In the genomic region with DNA sequence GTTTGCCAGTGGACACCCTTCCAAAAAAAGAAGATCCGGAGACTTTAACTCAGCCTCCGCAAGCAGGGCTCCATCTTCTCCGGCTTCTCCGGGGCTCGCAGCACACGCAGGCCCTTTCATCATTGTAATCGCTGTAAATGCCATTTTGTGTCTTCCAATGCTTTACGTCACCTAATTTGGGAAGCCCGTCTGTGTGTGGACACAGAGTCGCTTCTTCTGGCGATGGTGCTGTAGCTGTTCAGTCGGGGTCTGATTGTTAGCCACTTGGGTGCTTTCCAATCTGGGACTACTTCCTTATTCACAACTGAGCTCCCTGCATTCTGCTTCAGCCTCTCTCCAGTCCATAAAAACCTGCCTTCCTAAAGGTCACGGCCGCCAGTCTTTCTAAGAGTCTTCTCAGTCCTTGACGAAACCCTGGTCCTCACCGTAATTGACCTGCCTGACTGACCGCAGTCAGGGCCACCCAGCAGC, we compare ENCODE assay signal across 11 mouse cellular contexts. TPM values are rescaled to one million over a fixed set of nuclear protein-coding genes. Genes with fewer than 3 reads are reported as not detected.
A peak's percentile ranks its signal among the peaks of the same experiment; 100 is the strongest.
DNase-seq lines count a peak whose midpoint lies in the region; ATAC-seq and TF ChIP-seq lines count a peak whose summit lies in the region.
"Had no signal": no experiment of that assay in that cellular context is flagged by ENCODE, and none has a peak within 500 bp of the region (broad histone marks: within the 10 kb centered on the region; RNA-seq: fewer than 3 reads in every experiment).

No protein-coding gene starts in this region.

- peak; percentile 29 for DNase-seq in forebrain, embryonic 14.5 days (ENCODE audit: low spot score)
- DNase-seq in layer of hippocampus, adult 8-10 months (ENCODE audit: low spot score in 2 of 2) = peak; percentile 26 to 27
- DNase-seq in ovary, postnatal 36 days (ENCODE audit: low spot score) = no peak
- DNase-seq in urinary bladder, adult 18-20 months (ENCODE audit: low spot score in 2 of 2) = no peak
- DNase-seq: heart, postnatal 4 days had no signal

- H3K4me1 ChIP-seq in forebrain, embryonic 14.5 days (ENCODE audit: control insufficient read depth, insufficient read depth, low read length) = no peaks in the 10 kb centered on the region
- no peaks in the 10 kb centered on the region for H3K4me1 ChIP-seq in forebrain, embryonic 13.5 days
- no peaks in the 10 kb centered on the region for H3K4me1 ChIP-seq in midbrain, embryonic 16.5 days (ENCODE audit: control insufficient read depth, insufficient read depth, low read length)
- no peaks in the 10 kb centered on the region for H3K4me1 ChIP-seq in midbrain, embryonic 15.5 days
- H3K4me1 ChIP-seq in small intestine, adult 2 months (ENCODE audit: control insufficient read depth, insufficient read depth, insufficient read length, low read length) = peaks cover 2% of the 10 kb centered on the region

- TF ChIP-seq POLR2A in small intestine, adult 2 months (IDR thresholded peaks at IDR 0.05; ENCODE audit: low read depth, low read length) = no peak

- H3K27me3 ChIP-seq in forebrain, embryonic 14.5 days (replicated peaks; ENCODE audit: control insufficient read depth, insufficient read depth, low read length) = no peaks in the 10 kb centered on the region
- no peaks in the 10 kb centered on the region for H3K27me3 ChIP-seq in forebrain, embryonic 13.5 days
- no peaks in the 10 kb centered on the region for H3K27me3 ChIP-seq in midbrain, embryonic 16.5 days (ENCODE audit: control insufficient read depth, insufficient read depth, low read depth, low read length)
- H3K27me3 ChIP-seq in midbrain, embryonic 15.5 days (replicated peaks) = no peaks in the 10 kb centered on the region
- no peaks in the 10 kb centered on the region for H3K27me3 ChIP-seq in small intestine, adult 2 months (ENCODE audit: control insufficient read depth, insufficient read depth, low read length)

- no peak overlapping the region for H3K4me2 ChIP-seq in forebrain, embryonic 14.5 days (ENCODE audit: low read length)
- no peak overlapping the region for H3K4me2 ChIP-seq in forebrain, embryonic 13.5 days
- H3K4me2 ChIP-seq in midbrain, embryonic 16.5 days (ENCODE audit: low read length) = no peak overlapping the region
- H3K4me2 ChIP-seq in midbrain, embryonic 15.5 days = no peak overlapping the region

- H3K9ac ChIP-seq in forebrain, embryonic 14.5 days (ENCODE audit: low read length) = no peak overlapping the region
- H3K9ac ChIP-seq in forebrain, embryonic 13.5 days = no peak overlapping the region
- H3K9ac ChIP-seq in midbrain, embryonic 16.5 days (ENCODE audit: low read depth, low read length) = no peak overlapping the region
- no peak overlapping the region for H3K9ac ChIP-seq in midbrain, embryonic 15.5 days

- ATAC-seq in forebrain, embryonic 14.5 days = no peak
- no peak for ATAC-seq in forebrain, embryonic 13.5 days
- 0 out of 2 replicates have a peak, but pooled peaks have one; percentile 36 for ATAC-seq in midbrain, embryonic 16.5 days
- ATAC-seq in midbrain, embryonic 15.5 days (replicated peaks) = no peak

- no peak overlapping the region for H3K4me3 ChIP-seq in forebrain, embryonic 14.5 days (ENCODE audit: low read depth, low read length)
- no peak overlapping the region for H3K4me3 ChIP-seq in forebrain, embryonic 13.5 days
- H3K4me3 ChIP-seq in midbrain, embryonic 16.5 days (ENCODE audit: low read depth, low read length) = no peak overlapping the region
- no peak overlapping the region for H3K4me3 ChIP-seq in midbrain, embryonic 15.5 days
- H3K4me3 ChIP-seq in small intestine, adult 2 months (ENCODE audit: low read depth, low read length) = peak overlapping the region; percentile 21; the same call in 1 of the 2 replicates
- H3K4me3 ChIP-seq: limb, embryonic 10.5 days; midbrain, embryonic 10.5 days had no signal

- WGBS in forebrain, embryonic 14.5 days = 70% methylated on average over 17 of the region's 17 CpGs
- WGBS in forebrain, embryonic 13.5 days = 81% methylated on average over 17 of the region's 17 CpGs
- WGBS in midbrain, embryonic 16.5 days = 81% methylated on average over 17 of the region's 17 CpGs
- WGBS in midbrain, embryonic 15.5 days = 68% methylated on average over 17 of the region's 17 CpGs
- WGBS in small intestine, adult 2 months = 79% methylated on average over 17 of the region's 17 CpGs

- H3K36me3 ChIP-seq in forebrain, embryonic 14.5 days (ENCODE audit: control insufficient read depth, insufficient read depth, low read length) = no peaks in the 10 kb centered on the region
- no peaks in the 10 kb centered on the region for H3K36me3 ChIP-seq in forebrain, embryonic 13.5 days (ENCODE audit: poor library complexity, severe bottlenecking)
- no peaks in the 10 kb centered on the region for H3K36me3 ChIP-seq in midbrain, embryonic 16.5 days (ENCODE audit: control insufficient read depth, insufficient read depth, low read length)
- no peaks in the 10 kb centered on the region for H3K36me3 ChIP-seq in midbrain, embryonic 15.5 days (replicated peaks)
- no peaks in the 10 kb centered on the region for H3K36me3 ChIP-seq in small intestine, adult 2 months (ENCODE audit: control insufficient read depth, insufficient read depth, low read length)
- H3K36me3 ChIP-seq: limb, embryonic 10.5 days; midbrain, embryonic 10.5 days had no signal

- no peak overlapping the region for H3K27ac ChIP-seq in forebrain, embryonic 14.5 days (ENCODE audit: low read depth, low read length)
- H3K27ac ChIP-seq in forebrain, embryonic 13.5 days = no peak overlapping the region
- no peak overlapping the region for H3K27ac ChIP-seq in midbrain, embryonic 16.5 days (ENCODE audit: low read length)
- no peak overlapping the region for H3K27ac ChIP-seq in midbrain, embryonic 15.5 days
- H3K27ac ChIP-seq in small intestine, adult 2 months (ENCODE audit: insufficient read depth, low read depth, low read length) = no peak overlapping the region
- H3K27ac ChIP-seq: limb, embryonic 10.5 days; midbrain, embryonic 10.5 days had no signal

- no peaks in the 10 kb centered on the region for H3K9me3 ChIP-seq in forebrain, embryonic 14.5 days (replicated peaks; ENCODE audit: control insufficient read depth, low read length)
- no peaks in the 10 kb centered on the region for H3K9me3 ChIP-seq in forebrain, embryonic 13.5 days (replicated peaks)
- no peaks in the 10 kb centered on the region for H3K9me3 ChIP-seq in midbrain, embryonic 16.5 days (replicated peaks; ENCODE audit: control insufficient read depth, low read length, poor library complexity, severe bottlenecking)
- H3K9me3 ChIP-seq in midbrain, embryonic 15.5 days = no peaks in the 10 kb centered on the region
- H3K9me3 ChIP-seq: limb, embryonic 10.5 days; midbrain, embryonic 10.5 days had no signal

- no peak for TF ChIP-seq CTCF in small intestine, adult 2 months (IDR thresholded peaks at IDR 0.05; ENCODE audit: extremely low read depth, insufficient read length, insufficient replicate concordance, low read depth, low read length)

RNA-seq across cellular contexts. Expression of a gene that starts 41.0 kb away (rescaled TPM):
- 60.6 and 67.2 TPM in 2 replicates for polyA plus RNA-seq in forebrain, embryonic 14.5 days (2014; fragmentation: Nextera tagmentation; extraction: Ambion mirVana)
- 67.6 and 75.8 TPM in 2 replicates for polyA plus RNA-seq in forebrain, embryonic 13.5 days (2015; fragmentation: Nextera tagmentation; extraction: Ambion mirVana)
- 58.4 and 61.4 TPM in 2 replicates for polyA plus RNA-seq in midbrain, embryonic 16.5 days (2015; fragmentation: Nextera tagmentation; extraction: Ambion mirVana)
- 74.0 and 87.8 TPM in 2 replicates for polyA plus RNA-seq in midbrain, embryonic 15.5 days (2015; fragmentation: Nextera tagmentation; extraction: Ambion mirVana)
- 10 to 100 TPM; 38.4 to 45.2 (median 38.8) TPM for total RNA-seq in layer of hippocampus, adult 8-10 months (2022)
- 49.9 and 54.9 TPM in 2 replicates for polyA plus RNA-seq in small intestine, adult 2 months (2012; rRNA removed)

RNA-seq across cellular contexts. Expression of a gene that starts 43.8 kb away (rescaled TPM):
- 24.0 and 25.9 TPM in 2 replicates for polyA plus RNA-seq in forebrain, embryonic 14.5 days (2014; fragmentation: Nextera tagmentation; extraction: Ambion mirVana)
- polyA plus RNA-seq in forebrain, embryonic 13.5 days (2015; fragmentation: Nextera tagmentation; extraction: Ambion mirVana) = 26.5 and 31.0 TPM in 2 replicates
- 19.8 and 20.8 TPM in 2 replicates for polyA plus RNA-seq in midbrain, embryonic 16.5 days (2015; fragmentation: Nextera tagmentation; extraction: Ambion mirVana)
- polyA plus RNA-seq in midbrain, embryonic 15.5 days (2015; fragmentation: Nextera tagmentation; extraction: Ambion mirVana) = 22.0 and 22.4 TPM in 2 replicates
- 10 to 100 TPM; 18.4 to 25.0 (median 23.4) TPM for total RNA-seq in layer of hippocampus, adult 8-10 months (2022)
- 6.2 and 13.3 TPM in 2 replicates for polyA plus RNA-seq in small intestine, adult 2 months (2012; rRNA removed)

Comparison
In these comparisons a context has a peak if more than half of its experiments do, and no peak if none do; other contexts are left out.
1. DNase-seq: peak in forebrain, embryonic 14.5 days (single experiment) and layer of hippocampus, adult 8-10 months (2 of 2); none in ovary, postnatal 36 days (single experiment) and urinary bladder, adult 18-20 months (0 of 2).